Mouse (Mus musculus) urinary bladder, postnatal 10 days (tissue): ENCODE measurements around the gene Eif3c.

Experiments
- DNase-seq: peaks from one replicate; pipeline ENCODE4 v3.0.0; 2022; ENCODE audit warnings: low spot score

The Eif3c gene

DNA sequence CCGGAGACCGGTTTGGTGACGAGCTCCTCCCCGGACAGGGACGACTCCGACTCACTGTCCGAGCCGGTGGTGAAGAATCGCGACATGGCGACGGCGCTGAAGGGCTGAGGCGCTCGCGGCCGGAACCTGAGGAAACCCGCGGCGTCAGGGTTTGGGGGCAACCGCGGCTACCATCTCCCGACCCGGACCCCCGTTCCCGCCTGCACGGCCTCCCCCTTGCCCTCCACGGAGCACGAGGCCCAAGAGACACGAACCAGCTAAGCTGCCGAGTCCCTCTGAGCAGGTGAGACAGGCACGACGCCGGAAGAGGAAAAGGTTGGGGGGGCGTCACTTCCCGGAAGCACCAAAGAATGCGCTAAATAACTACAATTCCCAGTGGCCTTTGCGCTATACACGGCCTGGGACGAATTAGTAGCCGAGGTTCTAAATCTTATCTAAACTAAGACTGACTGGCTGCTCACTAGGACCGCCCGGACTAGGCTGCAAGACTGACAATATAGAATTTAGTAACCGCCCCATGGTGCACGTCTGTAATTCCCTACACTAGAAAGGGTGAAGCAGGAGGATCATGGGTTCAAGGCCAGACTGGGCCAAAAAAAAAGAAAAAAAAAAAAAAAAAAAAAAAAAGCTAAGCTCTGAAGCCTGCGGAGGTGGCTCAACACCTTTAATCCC, at the start of gene Eif3c:
TSS of gene Eif3c (minus strand) at position 318 of the 672 bp plus-strand sequence.
- DNase-seq = no peak

DNA sequence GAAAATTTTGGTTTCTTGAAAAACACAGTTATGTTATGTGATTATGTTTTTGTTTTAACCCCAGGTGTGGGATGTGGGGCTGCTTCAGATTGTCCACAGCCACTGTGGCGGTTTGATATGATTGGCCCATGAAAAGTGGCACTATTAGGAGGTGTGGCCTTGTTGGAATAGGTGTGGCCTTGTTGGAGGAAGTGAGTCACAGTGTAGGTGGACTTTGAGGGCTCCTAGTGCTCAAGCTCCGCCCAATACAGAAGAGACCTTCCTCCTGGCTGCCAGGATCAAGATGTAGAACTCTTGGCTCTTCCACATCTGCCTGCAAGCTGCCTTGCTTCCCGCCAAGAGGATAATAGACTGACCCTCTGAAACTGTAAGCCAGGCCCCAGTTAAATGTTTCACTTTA, 46.5 kb upstream of the Eif3c start:
- DNase-seq = no peak

DNA sequence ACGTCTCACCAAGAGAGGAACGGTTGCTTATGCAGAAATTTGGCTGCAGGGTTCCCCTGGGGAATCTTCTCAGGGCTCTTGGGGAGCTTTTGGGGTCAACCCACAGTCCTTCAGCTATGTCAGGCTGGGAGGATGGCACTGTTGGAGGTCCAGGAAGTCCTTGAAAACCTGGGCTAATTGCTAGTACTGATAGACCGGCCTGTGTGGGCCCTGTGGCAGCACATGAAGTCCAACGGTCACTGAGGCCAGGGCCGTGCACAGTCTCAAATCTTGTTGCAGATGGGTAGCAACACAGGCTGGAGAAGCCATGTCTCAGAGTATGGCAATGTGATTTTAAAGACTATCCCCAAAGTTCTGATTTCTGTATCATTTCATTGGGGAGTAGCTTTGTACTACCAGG, 41.6 kb upstream of the Eif3c start:
- DNase-seq = no peak

DNA sequence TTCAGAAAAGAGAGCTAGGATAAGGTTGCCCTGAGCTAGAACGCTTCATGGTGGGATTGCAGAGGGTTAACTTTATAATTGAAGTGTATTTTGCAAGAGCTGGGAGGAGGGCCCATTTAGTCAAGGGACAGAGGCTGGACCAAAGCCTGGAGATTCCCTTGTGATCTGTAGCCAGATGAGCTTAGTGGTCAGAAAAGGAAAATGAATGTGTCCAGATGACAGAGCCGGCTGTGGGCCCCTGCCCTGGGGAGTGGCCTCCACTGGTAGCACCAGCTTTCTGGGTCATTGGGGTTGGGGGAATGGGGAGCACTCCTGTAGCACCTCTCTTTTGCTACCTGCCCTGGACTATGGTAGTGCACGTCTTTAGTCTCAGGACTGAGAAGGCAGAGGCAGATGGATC, 40.9 kb upstream of the Eif3c start:
- DNase-seq = no peak

DNA sequence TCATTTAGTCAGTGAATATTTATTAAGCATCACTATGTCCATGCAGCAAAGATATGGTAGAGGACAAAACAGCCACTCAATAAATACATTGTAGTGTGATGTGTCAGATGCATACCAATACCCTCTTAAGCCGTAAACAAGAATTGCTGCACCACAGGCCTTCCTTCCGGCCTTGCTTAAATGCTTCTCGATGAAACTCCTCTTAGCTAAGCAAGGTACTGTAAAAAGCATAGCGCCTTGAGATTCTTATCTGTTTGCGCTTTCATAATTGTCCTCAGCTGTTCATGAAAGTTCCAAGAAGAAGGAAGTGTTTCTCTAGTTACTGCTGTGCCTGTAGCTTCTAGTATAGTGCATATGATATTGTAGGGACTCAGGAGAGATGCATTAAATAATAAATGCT, 40.4 kb upstream of the Eif3c start:
- DNase-seq = no peak

DNA sequence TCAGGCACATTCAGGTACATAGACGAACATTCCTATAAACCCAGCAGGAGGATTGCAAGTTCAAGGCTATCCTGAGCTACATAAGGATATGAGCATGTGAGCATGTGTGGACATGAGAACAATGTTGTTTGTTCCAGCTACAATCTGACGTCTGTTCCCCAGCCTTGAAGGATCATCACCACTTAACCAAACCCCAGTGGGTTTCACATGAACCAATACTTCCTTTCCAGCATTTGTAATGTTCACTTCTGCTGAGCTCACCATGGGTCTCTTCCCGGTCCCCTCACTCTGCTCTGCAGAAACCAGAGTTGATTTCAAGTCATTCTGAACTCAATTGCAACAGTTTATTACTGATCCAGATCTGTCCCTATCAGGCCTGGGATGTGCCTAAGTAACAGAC, 36.4 kb upstream of the Eif3c start:
- DNase-seq = no peak

DNA sequence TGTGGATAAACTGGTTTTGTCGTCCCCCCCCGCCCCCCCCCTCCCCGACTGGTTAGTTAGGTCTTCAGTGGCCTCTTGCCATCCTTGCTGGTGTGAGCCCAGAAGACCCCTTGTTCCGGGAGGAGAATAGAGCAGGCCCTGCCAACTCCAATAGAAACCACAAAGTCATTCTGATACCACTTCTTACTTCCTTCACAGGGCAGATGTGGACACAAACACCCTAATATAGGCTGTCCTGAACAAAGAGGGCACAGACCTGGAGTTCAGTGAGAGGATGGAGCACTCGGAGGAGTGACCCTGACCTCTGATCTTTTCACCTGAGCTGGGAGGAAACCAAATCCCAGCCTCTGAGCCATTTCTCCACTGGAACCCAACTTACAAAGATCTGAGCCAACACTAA, 35.7 kb upstream of the Eif3c start:
- DNase-seq = no peak

DNA sequence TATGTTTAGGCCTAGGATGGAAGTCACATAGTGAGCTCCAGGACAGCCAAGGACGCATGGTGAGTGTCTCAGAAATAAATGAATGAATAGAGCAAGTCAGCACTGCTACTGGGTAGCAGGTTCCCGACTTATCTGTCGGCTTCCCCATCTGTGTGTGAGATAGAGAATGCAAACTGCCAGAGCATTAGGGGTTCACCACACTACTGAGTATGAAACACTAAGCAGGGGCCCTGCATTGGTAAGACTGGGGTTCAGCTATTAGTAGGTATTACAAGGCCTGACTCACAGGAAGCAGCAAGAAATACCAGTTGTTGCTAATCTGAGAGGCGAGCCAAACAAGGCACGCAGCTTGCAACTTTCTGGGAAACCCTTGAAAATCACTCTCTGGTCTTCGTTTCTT, 32.7 kb upstream of the Eif3c start:
- DNase-seq = no peak

DNA sequence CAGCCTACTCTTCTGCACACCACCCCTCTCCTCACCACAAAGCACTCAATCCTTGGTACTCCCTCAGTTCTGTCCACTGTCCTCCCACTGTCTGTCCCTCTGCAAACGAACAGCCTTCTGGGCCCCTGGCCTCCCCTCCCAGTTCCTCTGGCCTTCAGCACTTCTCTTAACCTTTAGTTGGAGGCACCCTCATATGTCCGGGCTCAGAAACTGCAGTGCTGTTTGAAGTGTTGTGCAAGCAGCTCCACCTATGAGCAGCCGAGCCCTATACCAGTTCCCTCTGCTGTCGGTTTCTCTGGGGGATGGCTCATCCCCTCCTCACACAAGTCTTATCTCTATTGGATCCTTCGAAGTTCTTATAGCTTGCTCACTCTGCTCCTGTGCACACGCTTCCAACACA, 30.2 kb upstream of the Eif3c start:
- no peak for DNase-seq

DNA sequence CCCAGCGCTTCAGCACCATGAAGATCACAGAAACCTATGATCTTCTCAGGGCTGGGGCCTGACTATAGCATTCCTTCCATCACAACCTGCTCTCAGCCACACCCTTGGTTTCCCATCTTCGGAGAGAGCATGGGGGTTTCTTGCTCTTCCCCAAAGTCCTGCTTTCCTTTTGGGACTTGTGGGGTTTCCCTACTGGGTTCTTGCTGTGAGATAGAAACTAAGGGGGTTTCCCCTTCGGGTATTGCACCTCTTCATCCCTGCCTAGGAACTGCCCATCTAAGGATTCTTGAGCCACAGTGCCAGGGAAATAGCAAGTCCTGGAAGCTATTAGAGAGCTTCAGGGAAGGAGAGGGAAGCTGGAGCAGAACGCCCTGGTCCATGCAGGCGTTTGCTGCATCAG, 29.7 kb upstream of the Eif3c start:
- no peak for DNase-seq

DNA sequence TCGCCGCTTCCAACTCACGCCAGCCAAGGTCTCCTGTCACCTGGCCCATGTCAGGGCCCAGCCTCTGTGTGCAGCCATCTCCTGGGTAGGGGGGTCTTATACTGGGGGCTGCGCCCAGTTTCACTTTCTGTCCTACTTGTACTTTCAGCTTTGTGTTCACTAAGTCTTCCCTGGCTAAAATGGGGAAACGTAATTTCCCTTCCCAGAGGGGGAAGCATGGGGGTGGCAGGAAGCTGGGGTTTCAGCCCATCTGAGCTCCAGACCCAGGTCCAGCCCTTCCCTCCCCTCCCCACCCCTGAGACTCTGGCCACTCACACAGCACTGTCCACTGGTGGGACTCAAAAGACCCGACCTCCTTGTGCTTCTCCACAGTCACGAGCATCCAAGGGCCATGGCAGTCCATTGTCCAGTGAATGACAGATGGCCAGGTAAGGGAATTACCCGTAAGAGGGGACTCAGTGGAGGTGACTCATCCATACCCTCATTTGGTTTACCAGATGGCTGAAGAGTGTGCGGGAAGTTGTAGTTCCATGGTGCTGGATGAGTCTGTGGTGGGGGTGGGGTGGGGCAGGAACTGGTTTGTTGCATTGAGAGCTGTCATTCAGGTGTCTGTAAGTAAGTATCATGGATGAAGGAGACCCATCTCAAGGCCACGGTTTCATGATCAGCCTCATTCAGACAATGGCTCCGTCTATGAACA, 28.8 kb upstream of the Eif3c start, which contains the start of gene Il27:
TSS of gene Il27 (minus strand) at position 80 of the 700 bp plus-strand sequence.
- DNase-seq = no peak

DNA sequence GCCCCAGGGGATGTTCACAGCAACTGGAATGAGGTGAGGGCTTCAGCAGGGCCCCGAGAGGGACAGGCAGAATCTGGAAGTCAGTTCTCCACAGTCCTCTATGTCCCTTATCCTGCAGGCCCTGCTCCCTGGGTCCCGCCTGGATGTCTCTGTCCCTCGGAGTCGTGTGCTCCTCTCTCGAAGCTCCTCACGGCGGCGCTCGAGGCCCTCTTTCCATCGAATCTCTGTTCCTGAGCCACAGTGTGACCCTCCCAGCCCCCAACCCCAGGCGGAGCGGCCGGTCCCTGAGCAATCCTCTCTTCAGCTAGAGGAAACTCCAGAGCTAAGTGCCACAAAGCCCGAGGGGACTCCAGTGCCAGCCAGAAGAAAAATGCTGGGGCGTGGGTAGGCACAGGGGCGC, 21.6 kb upstream of the Eif3c start:
- no peak for DNase-seq

DNA sequence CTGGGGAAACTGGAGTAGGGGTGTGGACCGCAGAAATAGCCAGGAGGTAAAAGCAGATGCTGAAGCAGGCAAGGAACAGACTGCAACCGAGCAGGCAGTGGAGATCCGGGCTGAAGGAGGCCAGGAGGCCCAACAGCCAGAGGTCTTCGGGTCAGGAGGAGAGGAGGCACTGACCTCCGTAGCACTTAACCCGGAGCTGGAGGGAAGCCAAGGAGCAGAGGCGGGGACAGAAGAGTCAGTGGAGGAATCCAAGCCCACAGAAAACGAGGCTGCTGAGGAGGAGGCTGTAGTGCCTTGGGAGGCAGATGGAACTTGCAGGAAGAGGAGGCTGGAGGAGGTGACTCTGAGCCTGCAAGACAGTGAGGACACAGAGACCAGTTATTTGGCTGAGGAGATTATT, 20.6 kb upstream of the Eif3c start:
- no peak for DNase-seq

DNA sequence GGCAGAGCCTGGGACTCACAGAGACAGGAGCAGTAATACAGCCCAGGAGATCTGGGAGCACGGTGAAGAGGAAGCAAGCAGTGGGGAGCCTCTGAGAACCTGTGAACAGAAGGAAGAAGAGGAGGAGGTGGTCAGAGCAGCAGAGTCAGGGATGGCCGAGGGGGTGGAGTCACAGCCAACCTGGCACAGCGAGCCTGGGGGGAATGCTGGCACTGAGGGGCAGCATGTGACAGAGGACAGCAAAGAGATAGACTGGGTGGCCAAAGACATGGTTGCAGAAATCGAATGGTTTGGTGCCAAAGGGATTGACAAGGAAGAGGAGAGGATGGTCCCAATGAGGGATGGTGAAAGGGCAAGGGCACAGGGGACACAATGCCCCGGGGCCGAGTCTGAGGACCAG, 19.5 kb upstream of the Eif3c start, which contains the start of gene Cln3:
TSS of gene Cln3 (minus strand) at position 101 of the 400 bp plus-strand sequence.
- no peak for DNase-seq

DNA sequence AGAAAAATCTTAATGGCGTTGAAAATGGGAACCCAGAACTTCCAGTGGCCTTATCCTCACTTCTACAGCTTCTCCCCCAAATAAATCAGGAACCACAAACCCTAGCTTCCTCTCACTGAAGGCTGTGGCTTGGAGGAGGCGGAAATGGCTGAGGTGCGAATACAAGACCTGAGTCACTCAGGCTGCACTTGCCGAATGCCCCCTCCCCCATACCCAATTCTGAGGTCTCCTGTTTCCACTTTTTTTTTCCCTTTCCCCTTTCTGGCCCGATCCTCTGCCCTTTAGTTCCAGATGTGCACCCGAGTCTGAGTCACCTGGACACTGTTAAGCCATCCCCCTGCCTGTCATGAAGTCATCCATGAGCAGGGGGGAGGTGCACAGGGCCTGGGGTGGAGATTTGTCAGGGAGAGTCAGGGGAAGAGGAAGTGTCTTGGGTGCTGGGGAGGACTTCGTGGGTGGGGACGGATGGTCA, 18.3 kb upstream of the Eif3c start, which contains the start of gene Apobr:
TSS of gene Apobr (plus strand) at position 437 of the 472 bp plus-strand sequence.
- DNase-seq = no peak

DNA sequence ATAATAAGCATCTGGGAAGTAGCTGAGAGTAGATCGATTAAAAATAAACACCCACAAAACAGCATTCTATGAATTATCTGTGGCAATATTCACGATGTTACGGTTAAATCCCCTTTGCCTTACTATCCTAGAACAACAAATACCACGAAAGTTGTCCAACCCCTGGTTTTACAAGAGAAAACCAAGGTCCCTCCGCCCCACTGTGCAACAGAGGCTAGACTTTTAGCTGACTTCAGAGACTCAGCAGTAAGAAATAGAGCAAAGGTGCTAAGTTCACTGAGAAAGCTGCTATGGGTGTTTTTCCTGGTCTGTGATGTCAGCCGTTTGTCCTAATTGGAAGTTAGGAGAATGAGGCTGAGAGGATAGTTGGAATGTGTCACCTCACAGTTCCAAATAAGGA, 17.6 kb upstream of the Eif3c start:
- no peak for DNase-seq

DNA sequence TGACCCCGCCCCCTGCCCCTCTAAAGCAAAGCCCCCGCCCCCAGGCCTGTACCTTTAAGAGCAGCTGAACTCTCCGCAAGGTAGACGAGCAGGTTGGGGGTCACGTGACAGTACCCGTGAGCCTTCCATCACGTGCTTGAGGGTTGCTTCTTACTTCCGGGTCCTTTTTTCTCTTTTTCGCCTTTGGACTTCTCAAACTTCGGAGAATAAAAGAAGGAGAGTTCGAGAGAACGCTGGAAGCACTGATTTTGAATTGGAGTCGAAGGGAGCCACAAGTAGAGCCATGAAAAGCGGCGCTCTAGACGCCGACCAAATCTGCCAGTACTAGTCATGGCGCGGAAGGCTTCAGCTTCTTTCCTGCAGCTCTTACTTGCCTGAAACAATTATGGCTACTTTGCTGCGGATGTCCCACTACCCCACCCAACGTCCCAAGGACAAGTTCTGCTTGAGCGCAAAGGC, 17.1 kb upstream of the Eif3c start:
- peak; percentile 69 for DNase-seq

DNA sequence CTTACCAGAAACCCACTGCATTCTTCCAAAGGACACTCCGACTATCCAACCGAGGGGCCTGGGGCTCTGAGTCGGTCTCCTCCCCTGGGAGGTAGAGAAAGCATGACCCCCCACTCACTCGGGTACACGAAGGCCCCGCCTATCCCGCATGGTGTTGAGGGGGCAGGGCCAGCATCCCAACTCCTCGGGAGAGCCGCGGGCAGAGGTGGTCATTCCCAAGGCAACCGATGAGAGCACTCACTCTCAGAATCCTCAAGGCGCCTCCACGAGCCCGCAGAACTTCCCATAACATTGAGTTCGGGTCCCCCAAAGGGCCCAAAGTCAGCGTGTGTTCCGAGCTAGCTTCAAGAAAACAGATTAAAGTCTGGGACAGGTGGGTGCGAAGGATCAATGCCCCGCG, 16.5 kb upstream of the Eif3c start:
- DNase-seq = no peak

DNA sequence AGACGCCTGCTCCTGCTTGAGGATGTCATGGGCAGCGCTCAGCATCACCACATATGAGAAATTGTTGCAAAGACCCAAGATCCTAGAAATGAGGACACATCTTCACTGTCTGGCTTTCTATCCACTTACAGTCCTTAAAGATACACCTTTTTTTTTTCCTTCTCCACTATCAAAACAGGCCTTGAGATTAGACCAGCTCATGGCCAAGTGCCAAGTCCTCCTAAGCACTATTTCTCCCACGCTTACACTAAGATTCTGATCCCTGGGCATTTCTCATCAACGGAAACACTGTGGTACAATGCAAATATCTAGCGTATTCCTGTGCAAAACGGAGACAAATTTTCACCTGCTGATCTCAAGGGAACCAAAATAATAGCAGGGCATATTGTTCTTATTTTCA, 15.4 kb upstream of the Eif3c start:
- DNase-seq = no peak

DNA sequence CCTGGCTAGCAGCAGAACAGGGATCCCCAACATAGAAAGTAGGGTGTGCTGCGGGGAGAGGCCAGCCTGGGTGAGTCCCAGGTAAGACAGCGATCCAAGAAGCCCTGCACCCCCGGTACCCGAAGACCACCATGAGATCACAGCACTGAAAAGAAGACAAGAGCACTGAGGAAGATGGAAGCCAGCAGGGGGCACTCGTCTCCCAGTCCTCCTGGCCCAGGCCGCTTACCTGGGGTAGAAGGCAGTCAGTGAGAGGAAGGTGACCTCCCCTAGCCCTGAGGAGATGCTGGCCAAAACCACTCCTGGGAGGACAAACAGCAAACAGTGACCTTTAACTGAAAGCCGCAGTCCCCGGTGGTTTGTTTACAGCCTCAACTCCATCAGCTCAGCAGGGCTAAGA, 13.0 kb upstream of the Eif3c start:
- no peak for DNase-seq

DNA sequence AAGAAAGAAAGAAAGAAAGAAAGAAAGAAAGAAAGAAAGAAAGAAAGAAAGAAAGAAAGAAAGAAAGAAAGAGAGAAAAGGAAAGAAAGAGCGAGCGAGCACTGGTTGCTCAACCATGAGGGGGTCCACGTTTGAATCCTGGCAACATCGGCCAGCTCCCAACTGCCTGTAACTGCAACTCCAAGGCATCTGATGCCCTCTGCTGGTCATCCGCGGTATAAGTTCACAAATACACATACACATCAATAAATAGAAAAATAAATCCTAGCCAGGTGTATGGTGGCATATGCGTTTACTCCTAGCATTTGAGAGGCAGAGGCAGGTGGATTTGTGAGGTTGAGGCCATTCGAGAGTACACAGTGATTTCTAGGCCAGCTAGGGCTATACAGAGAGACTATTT, 10.7 kb upstream of the Eif3c start:
- no peak for DNase-seq

DNA sequence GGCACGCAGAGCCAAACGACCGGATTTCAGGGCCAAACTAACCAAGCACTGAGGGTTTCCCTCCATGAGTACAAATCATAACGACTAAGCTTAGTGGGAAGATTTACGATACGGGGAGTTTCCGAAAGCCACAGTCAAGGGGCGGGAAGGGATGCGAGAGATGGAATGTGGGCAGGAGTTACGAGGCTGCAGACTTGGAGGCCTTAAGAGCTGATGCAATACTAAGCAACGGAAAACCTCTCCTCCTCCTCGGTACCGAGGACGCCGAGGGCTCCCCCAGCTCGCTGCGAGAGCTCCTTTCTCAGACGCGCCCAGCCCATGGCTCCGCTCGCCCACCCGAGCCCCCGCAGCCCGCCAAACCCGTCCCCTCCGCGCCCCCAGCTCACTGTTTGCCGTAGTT, 518 bp downstream of the Eif3c start:
- no peak for DNase-seq

DNA sequence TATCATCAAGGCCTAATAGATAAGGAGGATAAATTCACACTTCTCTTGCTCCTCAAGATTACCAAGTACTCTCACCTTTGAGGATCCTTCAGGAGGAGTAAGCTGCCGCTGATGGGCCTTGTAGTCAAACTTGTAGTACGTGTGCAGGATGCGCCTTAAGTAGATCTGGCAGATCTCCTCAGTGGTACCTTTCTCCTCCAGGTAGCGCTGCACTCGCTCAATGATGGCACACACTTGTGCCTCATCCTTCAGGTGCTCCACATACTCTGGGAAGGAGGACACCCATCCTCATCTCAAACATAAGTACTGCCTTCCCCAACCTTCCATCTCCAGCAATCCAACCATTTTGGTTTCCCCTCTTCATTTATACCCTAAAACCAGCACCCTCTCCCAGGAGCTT, 9.6 kb downstream of the Eif3c start:
- no peak for DNase-seq

DNA sequence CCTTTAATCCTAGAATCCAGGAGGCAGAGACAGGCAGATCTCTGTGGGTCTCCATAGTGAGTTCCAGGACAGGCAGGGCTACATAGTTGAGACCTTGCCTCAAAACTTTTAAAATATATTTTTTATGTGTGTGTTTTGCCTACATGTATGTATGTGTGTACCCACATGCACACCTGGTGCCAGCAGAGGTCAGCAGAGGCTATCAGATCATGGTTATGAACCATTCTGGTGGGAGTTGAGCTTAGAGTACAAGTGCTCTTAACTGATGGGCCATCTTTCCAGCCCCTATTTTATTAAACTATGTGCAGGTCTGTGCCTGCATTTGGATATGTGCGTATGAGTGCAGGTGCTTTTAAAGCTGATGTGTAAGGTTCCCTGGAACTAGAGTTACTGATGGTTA, 11.4 kb downstream of the Eif3c start:
- DNase-seq = no peak
